Mouse (Mus musculus) stomach, postnatal 0 days (tissue): ENCODE data around the gene Fam131c. TPM values are rescaled to one million over a fixed set of nuclear protein-coding genes. Genes with fewer than 3 reads are reported as not detected.

Source experiments
- ATAC-seq: fragments of 200-750 bp; cut with Nextera tagmentation; 2 replicates; pipeline ENCODE4 v1.8.0; 2017; ENCODE audit not compliant: low FRiP score, low TSS enrichment
- DNase-seq: peaks from one replicate; pipeline ENCODE4 v3.0.0-alpha.2; 2016; ENCODE audit warnings: low spot score
- H3K27ac ChIP-seq: fragments of 300-500 bp; sonication (generic); replicated peaks from 2 replicates; pipeline ENCODE4 v1.5.1; 2014; ENCODE audit warnings: mild to moderate bottlenecking, control low read depth
- H3K27me3 ChIP-seq: fragments of 300-500 bp; sonication (generic); 2 replicates; pipeline ENCODE4 v1.6.1; 2014; ENCODE audit warnings: low read length; ENCODE audit not compliant: control insufficient read depth, insufficient read depth
- H3K36me3 ChIP-seq: fragments of 300-500 bp; sonication (generic); 2 replicates; pipeline ENCODE4 v1.6.1; 2014; ENCODE audit warnings: low read length, mixed read lengths; ENCODE audit not compliant: control insufficient read depth, insufficient read depth
- H3K4me1 ChIP-seq: fragments of 300-500 bp; sonication (generic); replicated peaks from 2 replicates; pipeline ENCODE4 v1.6.1; 2014; ENCODE audit warnings: antibody characterized with exemption; ENCODE audit not compliant: control insufficient read depth, insufficient read depth
- H3K4me2 ChIP-seq: fragments of 300-500 bp; sonication (generic); replicated peaks from 2 replicates; pipeline ENCODE4 v1.6.1; 2014; ENCODE audit warnings: low read depth, mild to moderate bottlenecking, control low read depth, moderate library complexity
- H3K4me3 ChIP-seq: fragments of 300-500 bp; sonication (generic); 2 replicates; pipeline ENCODE4 v1.5.1; 2014; ENCODE audit warnings: low read depth, low read length, control low read depth
- H3K9ac ChIP-seq: fragments of 300-500 bp; sonication (generic); 2 replicates; pipeline ENCODE4 v1.6.1; 2014; ENCODE audit warnings: mild to moderate bottlenecking, low read length, control low read depth, mixed read lengths
- H3K9me3 ChIP-seq: fragments of 300-500 bp; sonication (generic); 2 replicates; pipeline ENCODE4 v1.6.1; 2016; ENCODE audit warnings: low read length; ENCODE audit not compliant: control insufficient read depth
- CTCF ChIP-seq: IDR thresholded peaks from 2 replicates; pipeline ENCODE4 v1.5.1; 2016; ENCODE audit warnings: antibody characterized with exemption, low read depth, mild to moderate bottlenecking, moderate library complexity
- EP300 ChIP-seq: optimal IDR thresholded peaks from 2 replicates; pipeline ENCODE3; 2016; ENCODE audit warnings: antibody characterized with exemption
- WGBS: fragments of 180-500 bp; shearing (Covaris S2); extraction: QIAGEN DNeasy Blood & Tissue Kit; methylation state at CpG from one replicate; pipeline ENCODE4 v1.1.7; 2014; 5-methylcytosine and 5-hydroxymethylcytosine counted together
- polyA plus RNA-seq: library from polyadenylated mRNA; unstranded; fragments of >200 nt; fragmentation: Nextera tagmentation; extraction: Ambion mirVana; gene quantifications from 2 replicates; pipeline ENCODE4 v1.2.1, GENCODE M21; 2015

Gene Fam131c
- polyA plus RNA-seq, 1 experiment from 2014 or later = 3.4 TPM

GRCm38 (mm10) chr4:141404518-141405313 is 36.7 kb downstream of the Fam131c start:
- 11% methylated on average over 15 of the region's 15 CpGs for WGBS
- no peak overlapping the region for H3K4me3 ChIP-seq
- no peaks in the 10 kb centered on the region for H3K9me3 ChIP-seq
- ATAC-seq = peak; percentile 65
- H3K4me1 ChIP-seq = no peaks in the 10 kb centered on the region
- DNase-seq = peak; percentile 87
- no peaks in the 10 kb centered on the region for H3K27me3 ChIP-seq
- TF ChIP-seq EP300 (no peak), CTCF (peak; percentile 99)
- no peak overlapping the region for H3K27ac ChIP-seq
- H3K4me2 ChIP-seq = 0 out of 2 replicates have a peak overlapping the region, but pooled peaks have one; percentile 16
- H3K36me3 ChIP-seq = no peaks in the 10 kb centered on the region
- no peak overlapping the region for H3K9ac ChIP-seq

GRCm38 (mm10) chr4:141405314-141405622 is 37.2 kb downstream of the Fam131c start:
- Histone ChIP-seq H3K36me3 (no peaks in the 10 kb centered on the region), H3K27ac (no peak overlapping the region), H3K9ac (no peak overlapping the region), H3K4me3 (no peak overlapping the region), H3K9me3 (no peaks in the 10 kb centered on the region), H3K27me3 (no peaks in the 10 kb centered on the region), H3K4me1 (no peaks in the 10 kb centered on the region), H3K4me2 (no peak overlapping the region)
- TF ChIP-seq CTCF (no peak), EP300 (no peak)
- ATAC-seq (no peak), DNase-seq (no peak)
- 78% methylated on average over 3 of the region's 3 CpGs for WGBS

- no peaks in the 10 kb centered on the region for H3K36me3 ChIP-seq
- no peaks in the 10 kb centered on the region for H3K9me3 ChIP-seq
- WGBS = 34% methylated on average over 13 of the region's 14 CpGs
- H3K4me2 ChIP-seq = no peak overlapping the region
- H3K27me3 ChIP-seq = no peaks in the 10 kb centered on the region
- no peak overlapping the region for H3K9ac ChIP-seq
- ATAC-seq (peak; percentile 49), DNase-seq (peak; percentile 65)
- TF ChIP-seq EP300 (no peak), CTCF (peak; percentile 84)
- no peak overlapping the region for H3K27ac ChIP-seq
- no peak overlapping the region for H3K4me3 ChIP-seq
- no peaks in the 10 kb centered on the region for H3K4me1 ChIP-seq
These were observed 38.7 kb downstream of the Fam131c start for GRCm38 (mm10) chr4:141406516-141407299.

- no peak for ATAC-seq
- 87% methylated on average over 3 of the region's 3 CpGs for WGBS
These were observed 40.6 kb downstream of the Fam131c start for GRCm38 (mm10) chr4:141408577-141408976.

GRCm38 (mm10) chr4:141411430-141411992 is 43.5 kb downstream of the Fam131c start:
- H3K27ac ChIP-seq = no peak overlapping the region
- no peaks in the 10 kb centered on the region for H3K36me3 ChIP-seq
- no peak overlapping the region for H3K4me3 ChIP-seq
- H3K4me2 ChIP-seq = no peak overlapping the region
- no peaks in the 10 kb centered on the region for H3K27me3 ChIP-seq
- no peak overlapping the region for H3K9ac ChIP-seq
- no peaks in the 10 kb centered on the region for H3K4me1 ChIP-seq
- WGBS = 17% methylated on average over 22 of the region's 22 CpGs
- ATAC-seq (no peak), DNase-seq (no peak)
- no peak for TF ChIP-seq EP300
- TF ChIP-seq CTCF = peak; percentile 46
- H3K9me3 ChIP-seq = no peaks in the 10 kb centered on the region

More at GRCm38 (mm10) chr4:141408577-141408976, 40.6 kb downstream of the Fam131c start:
- no peaks in the 10 kb centered on the region for H3K9me3 ChIP-seq
- no peaks in the 10 kb centered on the region for H3K36me3 ChIP-seq
- no peaks in the 10 kb centered on the region for H3K4me1 ChIP-seq
- no peak overlapping the region for H3K27ac ChIP-seq
- H3K4me2 ChIP-seq = no peak overlapping the region
- H3K9ac ChIP-seq = no peak overlapping the region
- no peaks in the 10 kb centered on the region for H3K27me3 ChIP-seq
- TF ChIP-seq EP300 (no peak), CTCF (no peak)
- no peak for DNase-seq
- no peak overlapping the region for H3K4me3 ChIP-seq
